Mouse (Mus musculus) forebrain, embryonic 16.5 days (tissue): ENCODE data around the gene Cmah. TPM values are rescaled to one million over a fixed set of nuclear protein-coding genes. Genes with fewer than 3 reads are reported as not detected.
A peak's percentile ranks its signal among the peaks of the same experiment; 100 is the strongest.

Experiments used
- ATAC-seq: fragments of 200-750 bp; cut with Nextera tagmentation; 2 replicates; pipeline ENCODE4 v1.8.0; 2017; ENCODE audit warnings: mild to moderate bottlenecking, moderate library complexity
- H3K27ac ChIP-seq: fragments of 300-500 bp; sonication (generic); 2 replicates; pipeline ENCODE4 v1.5.1; 2014; ENCODE audit warnings: low read length, control low read depth
- H3K27me3 ChIP-seq: fragments of 300-500 bp; sonication (generic); replicated peaks from 2 replicates; pipeline ENCODE4 v1.6.1; 2014; ENCODE audit warnings: low read length; ENCODE audit not compliant: control insufficient read depth, insufficient read depth
- H3K36me3 ChIP-seq: fragments of 300-500 bp; sonication (generic); 2 replicates; pipeline ENCODE4 v1.6.1; 2014; ENCODE audit not compliant: control insufficient read depth, insufficient read depth
- H3K4me1 ChIP-seq: fragments of 300-500 bp; sonication (generic); replicated peaks from 2 replicates; pipeline ENCODE4 v1.6.1; 2014; ENCODE audit warnings: low read length; ENCODE audit not compliant: control insufficient read depth, insufficient read depth
- H3K4me2 ChIP-seq: fragments of 300-500 bp; sonication (generic); 2 replicates; pipeline ENCODE4 v1.6.1; 2014; ENCODE audit warnings: mild to moderate bottlenecking, low read length, control low read depth
- H3K4me3 ChIP-seq: fragments of 300-500 bp; sonication (generic); replicated peaks from 2 replicates; pipeline ENCODE4 v1.5.1; 2014; ENCODE audit warnings: mild to moderate bottlenecking, low read length, control low read depth
- H3K9ac ChIP-seq: fragments of 300-500 bp; sonication (generic); replicated peaks from 2 replicates; pipeline ENCODE4 v1.6.1; 2014; ENCODE audit warnings: low read depth, low read length, control low read depth
- H3K9me3 ChIP-seq: fragments of 300-500 bp; sonication (generic); 2 replicates; pipeline ENCODE4 v1.6.1; 2016; ENCODE audit warnings: low read length; ENCODE audit not compliant: control insufficient read depth
- WGBS: fragments of 180-500 bp; shearing (Covaris S2); extraction: QIAGEN DNeasy Blood & Tissue Kit; methylation state at CpG from one replicate; pipeline ENCODE4 v1.1.7; 2014; 5-methylcytosine and 5-hydroxymethylcytosine counted together
- polyA plus RNA-seq: library from polyadenylated mRNA; unstranded; fragments of >200 nt; fragmentation: Nextera tagmentation; extraction: Ambion mirVana; gene quantifications from 2 replicates; pipeline ENCODE4 v1.2.1, GENCODE M21; 2015

Cmah gene
- polyA plus RNA-seq, 1 experiment from 2014 or later: 0.11 TPM

- 75% methylated on average over 5 of the region's 5 CpGs for WGBS
- H3K9me3 ChIP-seq: no peaks in the 10 kb centered on the region
- no peak overlapping the region for H3K27ac ChIP-seq
- no peaks in the 10 kb centered on the region for H3K36me3 ChIP-seq
- no peaks in the 10 kb centered on the region for H3K27me3 ChIP-seq
- no peak overlapping the region for H3K4me3 ChIP-seq
- no peaks in the 10 kb centered on the region for H3K4me1 ChIP-seq
- no peak overlapping the region for H3K9ac ChIP-seq
- no peak for ATAC-seq
- H3K4me2 ChIP-seq: no peak overlapping the region
These were observed 150.4 kb downstream of the Cmah start for GRCm38 (mm10) chr13:24477564-24477963.

GRCm38 (mm10) chr13:24479516-24479915 lies 152.3 kb downstream of the Cmah start:
- H3K4me1 ChIP-seq: no peaks in the 10 kb centered on the region
- no peaks in the 10 kb centered on the region for H3K36me3 ChIP-seq
- H3K4me3 ChIP-seq: no peak overlapping the region
- no peak overlapping the region for H3K4me2 ChIP-seq
- no peaks in the 10 kb centered on the region for H3K27me3 ChIP-seq
- H3K27ac ChIP-seq: no peak overlapping the region
- no peak overlapping the region for H3K9ac ChIP-seq
- H3K9me3 ChIP-seq: no peaks in the 10 kb centered on the region
- WGBS: 92% methylated on average over 2 of the region's 2 CpGs
- no peak for ATAC-seq

GRCm38 (mm10) chr13:24480824-24481223 lies 153.6 kb downstream of the Cmah start:
- no peak overlapping the region for H3K4me3 ChIP-seq
- no peaks in the 10 kb centered on the region for H3K27me3 ChIP-seq
- H3K9me3 ChIP-seq: no peaks in the 10 kb centered on the region
- H3K36me3 ChIP-seq: no peaks in the 10 kb centered on the region
- H3K4me2 ChIP-seq: no peak overlapping the region
- H3K9ac ChIP-seq: no peak overlapping the region
- ATAC-seq: no peak
- WGBS: 74% methylated on average over 6 of the region's 6 CpGs
- no peaks in the 10 kb centered on the region for H3K4me1 ChIP-seq
- H3K27ac ChIP-seq: no peak overlapping the region

GRCm38 (mm10) chr13:24481615-24482295 lies 154.6 kb downstream of the Cmah start:
- H3K4me3 ChIP-seq: no peak overlapping the region
- no peaks in the 10 kb centered on the region for H3K9me3 ChIP-seq
- no peaks in the 10 kb centered on the region for H3K4me1 ChIP-seq
- no peaks in the 10 kb centered on the region for H3K36me3 ChIP-seq
- H3K27me3 ChIP-seq: no peaks in the 10 kb centered on the region
- 58% methylated on average over 10 of the region's 10 CpGs for WGBS
- ATAC-seq: peak; percentile 94
- H3K4me2 ChIP-seq: no peak overlapping the region
- H3K27ac ChIP-seq: no peak overlapping the region
- H3K9ac ChIP-seq: no peak overlapping the region

GRCm38 (mm10) chr13:24483691-24484090 lies 156.5 kb downstream of the Cmah start:
- Histone ChIP-seq H3K4me1 (no peaks in the 10 kb centered on the region), H3K4me2 (no peak overlapping the region), H3K9ac (no peak overlapping the region), H3K9me3 (no peaks in the 10 kb centered on the region), H3K4me3 (no peak overlapping the region), H3K27me3 (no peaks in the 10 kb centered on the region), H3K36me3 (no peaks in the 10 kb centered on the region), H3K27ac (no peak overlapping the region)
- WGBS: 94% methylated on average over 3 of the region's 3 CpGs
- ATAC-seq: no peak

GRCm38 (mm10) chr13:24484811-24485210 lies 157.6 kb downstream of the Cmah start:
- H3K27ac ChIP-seq: no peak overlapping the region
- H3K36me3 ChIP-seq: no peaks in the 10 kb centered on the region
- no peak overlapping the region for H3K9ac ChIP-seq
- no peaks in the 10 kb centered on the region for H3K9me3 ChIP-seq
- no peak overlapping the region for H3K4me2 ChIP-seq
- H3K27me3 ChIP-seq: no peaks in the 10 kb centered on the region
- no peak for ATAC-seq
- no peaks in the 10 kb centered on the region for H3K4me1 ChIP-seq
- H3K4me3 ChIP-seq: no peak overlapping the region
- WGBS: 85% methylated on average over 3 of the region's 3 CpGs

GRCm38 (mm10) chr13:24485964-24486363 lies 158.8 kb downstream of the Cmah start:
- Histone ChIP-seq H3K4me3 (no peak overlapping the region), H3K9ac (no peak overlapping the region), H3K4me2 (no peak overlapping the region), H3K4me1 (no peaks in the 10 kb centered on the region), H3K9me3 (no peaks in the 10 kb centered on the region), H3K36me3 (no peaks in the 10 kb centered on the region), H3K27ac (no peak overlapping the region), H3K27me3 (no peaks in the 10 kb centered on the region)
- no peak for ATAC-seq
- WGBS: 81% methylated on average over 9 of the region's 9 CpGs

GRCm38 (mm10) chr13:24486403-24486802 lies 159.2 kb downstream of the Cmah start:
- H3K9ac ChIP-seq: no peak overlapping the region
- 81% methylated on average over 6 of the region's 6 CpGs for WGBS
- H3K4me2 ChIP-seq: no peak overlapping the region
- H3K9me3 ChIP-seq: no peaks in the 10 kb centered on the region
- no peaks in the 10 kb centered on the region for H3K27me3 ChIP-seq
- H3K4me1 ChIP-seq: no peaks in the 10 kb centered on the region
- no peak overlapping the region for H3K4me3 ChIP-seq
- no peaks in the 10 kb centered on the region for H3K36me3 ChIP-seq
- H3K27ac ChIP-seq: no peak overlapping the region
- no peak for ATAC-seq

- 93% methylated on average over 5 of the region's 5 CpGs for WGBS
- H3K9me3 ChIP-seq: no peaks in the 10 kb centered on the region
- H3K4me1 ChIP-seq: no peaks in the 10 kb centered on the region
- no peak for ATAC-seq
- no peaks in the 10 kb centered on the region for H3K27me3 ChIP-seq
- no peak overlapping the region for H3K4me2 ChIP-seq
- H3K27ac ChIP-seq: no peak overlapping the region
- H3K9ac ChIP-seq: no peak overlapping the region
- H3K4me3 ChIP-seq: no peak overlapping the region
- H3K36me3 ChIP-seq: no peaks in the 10 kb centered on the region
These were observed 159.9 kb downstream of the Cmah start for GRCm38 (mm10) chr13:24487061-24487460.

- Histone ChIP-seq H3K4me1 (no peaks in the 10 kb centered on the region), H3K9me3 (no peaks in the 10 kb centered on the region), H3K36me3 (no peaks in the 10 kb centered on the region), H3K27ac (no peak overlapping the region), H3K4me3 (no peak overlapping the region), H3K4me2 (no peak overlapping the region), H3K27me3 (no peaks in the 10 kb centered on the region), H3K9ac (no peak overlapping the region)
- 93% methylated on average over 5 of the region's 5 CpGs for WGBS
- ATAC-seq: no peak
These were observed 160.3 kb downstream of the Cmah start for GRCm38 (mm10) chr13:24487546-24487945.
